Mouse (Mus musculus): ENCODE measurements around the gene Nfkb1. TPM values are rescaled to one million over a fixed set of nuclear protein-coding genes. Genes with fewer than 3 reads are reported as not detected.

The Nfkb1 gene
- total RNA-seq, 2 experiments from 2014 or later: 17.1 to 18.7 TPM

- DNase-seq (ENCODE audit: low spot score): no peak
Measured at GRCm38 (mm10) chr3:135673041-135673440, 18.3 kb downstream of the Nfkb1 start.

- DNase-seq (ENCODE audit: low spot score): no peak
Measured at GRCm38 (mm10) chr3:135672135-135672534, 19.2 kb downstream of the Nfkb1 start.

DNA sequence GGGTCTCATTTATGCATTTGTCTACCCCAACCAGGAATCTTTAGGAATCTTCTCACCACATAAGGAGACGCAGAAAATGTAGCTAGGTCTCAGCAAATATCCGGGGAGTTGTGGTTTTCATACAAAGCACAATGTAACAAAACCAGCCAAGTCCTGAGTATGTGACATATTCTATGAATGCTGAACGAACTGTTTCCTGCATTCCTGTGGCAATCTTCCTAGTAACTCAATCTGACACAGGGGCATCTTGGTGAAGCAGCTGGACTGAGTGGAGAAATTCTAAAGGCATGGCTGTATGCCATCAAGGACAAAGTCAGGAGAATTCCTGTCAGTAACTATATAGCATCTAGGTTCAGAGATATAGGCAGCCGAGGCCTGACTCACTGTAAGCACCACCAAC lies 20.5 kb downstream of the Nfkb1 start:
- DNase-seq (ENCODE audit: low spot score): no peak

GRCm38 (mm10) chr3:135667084-135667483 lies 24.3 kb downstream of the Nfkb1 start:
- no peak for DNase-seq (ENCODE audit: low spot score)

GRCm38 (mm10) chr3:135665777-135666259 lies 25.5 kb downstream of the Nfkb1 start:
- no peak for DNase-seq (ENCODE audit: low spot score)

DNA sequence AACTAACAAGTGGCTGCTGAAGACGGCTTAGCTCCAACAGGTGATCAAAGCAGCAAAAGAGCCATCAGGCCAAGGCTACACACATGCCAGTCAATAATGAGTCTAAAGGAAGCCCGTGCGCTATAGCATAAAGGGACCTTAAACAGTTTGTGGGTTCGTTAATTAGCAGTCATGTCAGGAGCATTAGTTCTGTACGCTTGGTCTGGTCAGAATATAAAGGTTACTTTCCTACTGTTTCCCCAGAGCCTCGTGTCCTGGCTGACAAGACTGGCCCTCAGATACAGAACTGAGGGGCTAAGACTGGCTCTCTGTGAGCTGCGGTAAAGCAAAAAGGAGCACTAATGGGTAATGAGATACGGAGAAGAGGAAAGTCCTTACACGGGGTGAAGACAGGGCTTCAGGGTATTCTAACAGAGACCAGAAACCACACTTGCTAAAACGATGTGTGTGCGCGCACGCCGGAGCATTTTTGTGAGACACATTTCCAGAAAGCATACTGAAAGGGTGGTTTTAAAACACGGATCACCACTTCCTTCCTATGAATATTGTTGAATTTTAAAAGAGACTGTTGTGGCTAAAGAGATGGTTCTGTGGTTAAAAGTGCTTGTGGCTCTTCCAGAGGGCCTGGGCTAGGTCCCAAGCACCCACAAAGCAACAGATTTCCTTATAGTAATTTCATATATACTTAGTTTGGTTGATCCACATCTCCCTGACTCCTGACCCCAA lies 29.0 kb downstream of the Nfkb1 start:
- no peak for DNase-seq (ENCODE audit: low spot score)

DNA sequence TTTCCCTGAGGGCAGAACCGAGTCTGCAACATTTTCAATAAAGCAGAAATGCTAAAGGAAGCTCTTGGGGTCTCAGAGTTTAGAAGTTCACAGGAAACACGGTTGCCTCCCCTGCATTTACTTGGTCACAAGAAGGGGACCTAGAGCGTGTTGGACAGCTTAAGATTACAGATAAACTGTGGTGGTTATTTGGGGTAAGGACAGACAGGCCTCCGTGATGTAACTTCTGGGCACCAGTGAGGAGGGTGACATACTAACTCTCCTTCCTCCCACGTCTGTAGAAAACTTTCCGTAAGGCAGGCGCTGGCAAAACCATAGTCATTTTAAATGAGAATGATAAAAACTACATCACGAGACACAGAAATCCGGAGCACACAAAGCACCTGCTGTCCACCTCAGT lies 29.6 kb downstream of the Nfkb1 start:
- DNase-seq (ENCODE audit: low spot score): no peak

DNA sequence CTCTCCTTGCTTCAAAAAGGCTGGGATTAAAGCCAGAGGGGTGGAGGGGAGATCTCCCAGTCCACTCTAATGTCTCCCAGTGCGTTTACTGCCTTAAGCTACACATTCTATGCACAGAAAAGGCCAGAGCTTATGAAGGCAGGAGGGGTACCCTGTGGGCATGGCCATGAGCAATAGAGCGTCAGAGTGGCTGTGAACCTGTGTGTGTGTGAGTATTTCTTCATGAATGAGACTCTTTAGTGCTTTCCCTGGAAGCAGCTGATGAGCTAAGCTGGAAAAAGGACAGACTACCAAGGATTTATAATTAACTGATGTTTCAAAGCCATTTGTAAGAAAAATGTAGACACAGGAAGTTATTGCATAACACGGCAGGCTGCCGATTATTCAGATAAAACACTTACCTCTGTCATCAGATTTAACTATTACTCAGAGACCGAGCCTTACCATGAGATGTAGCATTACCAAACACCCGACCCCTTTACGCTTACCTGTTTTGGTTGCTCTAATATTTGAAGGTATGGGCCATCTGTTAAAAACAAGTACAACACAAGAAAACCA lies 32.7 kb downstream of the Nfkb1 start:
- no peak for DNase-seq (ENCODE audit: low spot score)

GRCm38 (mm10) chr3:135656156-135656555 lies 35.2 kb downstream of the Nfkb1 start:
- DNase-seq (ENCODE audit: low spot score): no peak

- DNase-seq (ENCODE audit: low spot score): no peak
Measured at GRCm38 (mm10) chr3:135650773-135651555, 40.4 kb downstream of the Nfkb1 start.

DNA sequence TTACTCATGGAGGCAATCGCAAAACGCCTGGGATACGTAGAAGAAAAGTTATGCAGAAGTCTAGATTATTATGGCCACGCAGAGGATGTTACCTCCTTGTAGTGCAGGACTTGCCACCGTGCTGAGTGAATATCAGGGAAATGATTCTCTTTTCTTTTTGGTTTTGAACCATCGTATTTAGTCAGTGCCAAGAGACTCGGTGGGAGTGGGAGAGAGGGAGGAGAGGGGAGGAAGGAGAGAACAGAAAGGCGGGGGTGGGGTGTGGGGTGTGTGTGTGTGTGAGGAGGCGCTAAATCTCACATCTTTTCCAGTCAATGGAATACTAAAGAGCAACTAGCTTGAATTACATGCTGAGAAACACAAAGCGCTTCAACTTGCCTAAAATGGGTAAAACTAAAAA lies 41.5 kb downstream of the Nfkb1 start:
- DNase-seq (ENCODE audit: low spot score): no peak

DNA sequence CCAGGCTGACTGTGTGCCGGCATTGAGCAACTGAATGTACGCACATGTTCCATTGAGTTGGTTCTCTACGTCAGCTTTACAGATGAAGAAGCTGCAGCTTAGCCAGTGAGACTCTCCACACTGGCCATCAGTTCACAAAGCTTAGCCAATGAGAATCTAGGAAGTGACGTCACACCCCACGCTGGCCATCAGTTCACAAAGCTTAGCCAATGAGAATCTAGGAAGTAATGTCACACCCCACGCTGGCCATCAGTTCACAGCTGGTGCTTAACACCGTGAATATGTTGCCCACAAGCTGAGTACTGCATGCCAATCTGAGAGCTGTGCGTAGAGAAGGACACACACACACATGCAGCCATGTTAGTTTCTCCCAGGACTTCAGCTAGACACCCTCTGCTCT lies 42.8 kb downstream of the Nfkb1 start:
- DNase-seq (ENCODE audit: low spot score): no peak

GRCm38 (mm10) chr3:135646622-135647021 lies 44.7 kb downstream of the Nfkb1 start:
- DNase-seq (ENCODE audit: low spot score): no peak

DNA sequence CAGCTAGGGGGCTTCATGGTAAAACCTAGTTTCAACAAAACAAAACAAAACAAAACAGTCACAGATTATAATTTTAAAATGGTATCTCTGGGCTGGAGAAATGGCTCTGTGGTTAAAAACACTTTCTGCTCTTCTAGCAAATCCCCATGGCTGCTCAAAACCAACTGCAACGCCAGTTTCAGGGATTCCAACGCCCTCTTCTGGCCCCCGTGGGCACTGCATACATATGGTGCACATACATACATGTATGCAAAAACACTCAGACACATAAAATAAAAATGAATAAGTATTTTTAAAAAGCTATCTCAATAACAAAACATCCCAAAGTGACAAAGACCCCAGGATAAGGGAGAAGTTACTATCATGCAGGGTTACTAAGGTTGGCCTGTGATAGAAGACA lies 46.4 kb downstream of the Nfkb1 start:
- DNase-seq (ENCODE audit: low spot score): no peak

- DNase-seq (ENCODE audit: low spot score): no peak
Measured at GRCm38 (mm10) chr3:135641623-135641915, 49.8 kb downstream of the Nfkb1 start.

- no peak for DNase-seq (ENCODE audit: low spot score)
Measured at GRCm38 (mm10) chr3:135640856-135641622, 50.3 kb downstream of the Nfkb1 start.

- DNase-seq (ENCODE audit: low spot score): no peak
Measured at GRCm38 (mm10) chr3:135640203-135640602, 51.1 kb downstream of the Nfkb1 start.

DNA sequence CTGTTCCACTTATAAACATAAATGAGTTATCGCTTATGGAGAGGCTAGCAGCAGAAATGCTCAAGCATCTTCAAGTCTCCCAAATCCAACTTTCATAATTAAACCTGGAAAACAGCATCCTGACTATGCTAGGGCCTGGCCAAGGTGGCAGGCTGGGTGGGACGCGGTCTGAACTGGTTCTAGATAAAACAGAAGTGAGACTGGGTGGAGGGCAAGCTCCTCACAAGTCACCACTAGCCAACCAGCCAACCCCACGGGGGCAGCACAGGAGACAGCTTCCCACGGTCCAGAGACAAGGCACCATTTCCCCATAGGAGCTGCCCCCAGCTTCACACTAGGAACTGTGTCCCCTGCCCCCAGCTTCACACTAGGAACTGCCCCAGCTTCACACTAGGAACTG lies 53.8 kb downstream of the Nfkb1 start:
- DNase-seq (ENCODE audit: low spot score): no peak

DNA sequence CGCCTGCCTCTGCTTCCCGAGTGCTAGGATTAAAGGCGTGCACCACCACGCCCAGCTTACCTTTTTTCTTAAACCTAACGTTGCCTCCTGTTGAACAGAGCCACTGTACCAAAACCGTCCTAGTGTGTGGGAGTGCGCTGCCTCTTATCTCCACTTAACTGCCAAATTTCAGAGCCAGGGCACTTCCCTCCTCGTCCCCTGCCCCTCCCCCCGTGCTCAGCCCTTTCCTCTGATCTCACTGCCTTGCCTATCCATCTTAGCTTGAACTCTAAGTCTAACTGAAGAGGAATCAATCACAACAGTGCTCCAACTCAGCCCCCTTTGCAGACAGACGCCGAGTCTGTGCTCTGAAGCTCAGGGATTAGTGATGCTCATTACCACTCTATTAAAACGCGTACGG lies 54.9 kb downstream of the Nfkb1 start:
- no peak for DNase-seq (ENCODE audit: low spot score)

- no peak for DNase-seq (ENCODE audit: low spot score)
Measured at GRCm38 (mm10) chr3:135635646-135636434, 55.5 kb downstream of the Nfkb1 start.

GRCm38 (mm10) chr3:135635030-135635429 lies 56.3 kb downstream of the Nfkb1 start:
- no peak for DNase-seq (ENCODE audit: low spot score)
